Mouse (Mus musculus) spleen, adult 2 months (tissue): Measurements from ENCODE around the gene Klhl7. TPM values are rescaled to one million over a fixed set of nuclear protein-coding genes. Genes with fewer than 3 reads are reported as not detected.
A peak's percentile ranks its signal among the peaks of the same experiment; 100 is the strongest.

Source experiments
- DNase-seq, 2 experiments: peaks; one replicate each; pipeline versions ENCODE4 v3.0.0 to v3.0.0-alpha.2; 2012 to 2021; ENCODE audit warnings: low spot score in 2 of 2, low read depth in 1 of 2
- H3K27ac ChIP-seq: fragments of 200-500 bp; 2 replicates; pipeline ENCODE4 v1.5.1; 2012; ENCODE audit warnings: low read length, inconsistent platforms; ENCODE audit not compliant: insufficient read depth
- H3K27me3 ChIP-seq: fragments of 200-500 bp; 2 replicates; pipeline ENCODE4 v1.6.1; 2012; ENCODE audit warnings: mild to moderate bottlenecking, moderate library complexity, low read length, inconsistent platforms; ENCODE audit not compliant: control insufficient read depth, insufficient read depth
- H3K36me3 ChIP-seq: fragments of 200-500 bp; 2 replicates; pipeline ENCODE4 v1.6.1; 2012; ENCODE audit warnings: mild to moderate bottlenecking, low read length, inconsistent platforms; ENCODE audit not compliant: control insufficient read depth, insufficient read depth
- H3K4me1 ChIP-seq: fragments of 200-500 bp; 2 replicates; pipeline ENCODE4 v1.6.1; 2011; ENCODE audit warnings: inconsistent platforms; ENCODE audit not compliant: control insufficient read depth, insufficient read depth, insufficient read length
- H3K4me3 ChIP-seq: fragments of 200-500 bp; 2 replicates; pipeline ENCODE4 v1.5.1; 2011; ENCODE audit warnings: mild to moderate bottlenecking, inconsistent platforms; ENCODE audit not compliant: insufficient read depth, insufficient read length; ENCODE audit errors: extremely low read depth
- CTCF ChIP-seq: fragments of 200-500 bp; IDR thresholded peaks from 2 replicates; pipeline ENCODE4 v1.5.1; 2011; ENCODE audit warnings: mild to moderate bottlenecking, inconsistent platforms; ENCODE audit not compliant: insufficient read depth, insufficient read length, insufficient replicate concordance; ENCODE audit errors: extremely low read depth
- POLR2A ChIP-seq: fragments of 200-500 bp; IDR thresholded peaks from 2 replicates; pipeline ENCODE4 v1.6.1; 2011; ENCODE audit warnings: low read depth, low read length, inconsistent platforms
- WGBS: fragments of 180-500 bp; shearing (Covaris S2); methylation state at CpG from one replicate; pipeline ENCODE4 v1.1.7; 2018; 5-methylcytosine and 5-hydroxymethylcytosine counted together
- polyA plus RNA-seq: library from polyadenylated mRNA; depleted of rRNA; stranded (reverse); fragments of >200 nt; gene quantifications from 2 replicates; pipeline ENCODE4 v1.2.3, GENCODE M21; 2012

Klhl7 gene
- polyA plus RNA-seq, 1 experiment: 0.95 TPM

GRCm38 (mm10) chr5:24125910-24126636 lies 25.7 kb downstream of the Klhl7 start:
- no peaks in the 10 kb centered on the region for H3K4me1 ChIP-seq
- DNase-seq: no peak
- 89% methylated on average over 1 of the region's 1 CpGs for WGBS

GRCm38 (mm10) chr5:24126967-24127366 lies 26.6 kb downstream of the Klhl7 start:
- 91% methylated on average over 4 of the region's 4 CpGs for WGBS

More at GRCm38 (mm10) chr5:24125910-24126636, 25.7 kb downstream of the Klhl7 start:
- H3K27me3 ChIP-seq: no peaks in the 10 kb centered on the region
- TF ChIP-seq CTCF: no peak
- TF ChIP-seq POLR2A: no peak
- peaks cover 2% of the 10 kb centered on the region; the same call in 1 of the 2 replicates for H3K36me3 ChIP-seq
- H3K27ac ChIP-seq: no peak overlapping the region
- no peak overlapping the region for H3K4me3 ChIP-seq

GRCm38 (mm10) chr5:24146964-24147363 lies 46.6 kb downstream of the Klhl7 start:
- Histone ChIP-seq H3K4me3 (no peak overlapping the region), H3K4me1 (no peaks in the 10 kb centered on the region), H3K27ac (no peak overlapping the region), H3K27me3 (no peaks in the 10 kb centered on the region), H3K36me3 (no peaks in the 10 kb centered on the region; the same call in 1 of the 2 replicates)
- DNase-seq: no peak
- TF ChIP-seq CTCF: no peak
- no peak for TF ChIP-seq POLR2A
- 89% methylated on average over 5 of the region's 5 CpGs for WGBS

More at GRCm38 (mm10) chr5:24126967-24127366, 26.6 kb downstream of the Klhl7 start:
- no peaks in the 10 kb centered on the region for H3K4me1 ChIP-seq
- no peak overlapping the region for H3K4me3 ChIP-seq
- TF ChIP-seq CTCF: no peak
- no peak for TF ChIP-seq POLR2A
- peaks cover 2% of the 10 kb centered on the region; the same call in 1 of the 2 replicates for H3K36me3 ChIP-seq
- no peak for DNase-seq
- H3K27me3 ChIP-seq: no peaks in the 10 kb centered on the region
- H3K27ac ChIP-seq: no peak overlapping the region

- DNase-seq: no peak
- H3K27me3 ChIP-seq: no peaks in the 10 kb centered on the region
- H3K27ac ChIP-seq: no peak overlapping the region
- no peaks in the 10 kb centered on the region for H3K4me1 ChIP-seq
- no peaks in the 10 kb centered on the region; the same call in 1 of the 2 replicates for H3K36me3 ChIP-seq
- TF ChIP-seq CTCF (no peak), POLR2A (no peak)
- no peak overlapping the region for H3K4me3 ChIP-seq
These were observed 51.8 kb downstream of the Klhl7 start for GRCm38 (mm10) chr5:24152199-24152598.

- WGBS: 97% methylated on average over 6 of the region's 6 CpGs
- Histone ChIP-seq H3K27ac (no peak overlapping the region), H3K27me3 (no peaks in the 10 kb centered on the region), H3K4me1 (no peaks in the 10 kb centered on the region), H3K4me3 (no peak overlapping the region), H3K36me3 (no peaks in the 10 kb centered on the region)
- no peak for DNase-seq
- TF ChIP-seq CTCF (no peak), POLR2A (no peak)
These were observed 56.4 kb downstream of the Klhl7 start for GRCm38 (mm10) chr5:24156774-24157173.

GRCm38 (mm10) chr5:24164789-24165445 lies 64.5 kb downstream of the Klhl7 start, which contains the start of gene Nupl2:
Gene Nupl2 (plus strand): TSS chr5:24164963.
- TF ChIP-seq POLR2A (peak; percentile 49; the same call in 1 of the 2 replicates), CTCF (no peak)
- Histone ChIP-seq H3K27me3 (no peaks in the 10 kb centered on the region), H3K27ac (peak within 1 kb of the TSS; percentile 42; the same call in 1 of the 2 replicates), H3K4me1 (peaks cover 4% of the 10 kb centered on the region; the same call in 1 of the 2 replicates), H3K4me3 (peak within 1 kb of the TSS; percentile 97), H3K36me3 (peaks cover 8% of the 10 kb centered on the region)
- WGBS: under 1% methylated on average over 52 of the region's 52 CpGs
- peak; percentile 78 to 90 for DNase-seq
